Mouse (Mus musculus) brain, embryonic 14.5 days (tissue): ENCODE results near the gene Ctdspl.

ENCODE experiments used
- CTCF ChIP-seq: fragments of 200-500 bp; IDR thresholded peaks from 2 replicates; pipeline ENCODE4 v1.5.1; 2012; ENCODE audit warnings: inconsistent platforms, mild to moderate bottlenecking, moderate library complexity, borderline replicate concordance; ENCODE audit not compliant: insufficient read depth, insufficient read length; ENCODE audit errors: extremely low read depth
- POLR2A ChIP-seq: fragments of 200-500 bp; IDR thresholded peaks from 2 replicates; pipeline ENCODE4 v1.6.1; 2012; ENCODE audit warnings: mild to moderate bottlenecking, inconsistent platforms, borderline replicate concordance; ENCODE audit not compliant: poor library complexity, insufficient read depth, insufficient read length, severe bottlenecking; ENCODE audit errors: extremely low read depth

GRCm38 (mm10) chr9:118914589-118914988 lies 11.7 kb upstream of the Ctdspl start:
- TF ChIP-seq POLR2A: no peak
- TF ChIP-seq CTCF: no peak
